Mouse (Mus musculus): Measurements from ENCODE around the gene Galnt12. TPM values are rescaled to one million over a fixed set of nuclear protein-coding genes. Genes with fewer than 3 reads are reported as not detected.

Gene Galnt12
- polyA plus RNA-seq, 1 experiment from 2014 or later, result 3.2 TPM

GRCm38 (mm10) chr4:47057510-47058325, 34.0 kb upstream of the Galnt12 start:
- H3K27ac ChIP-seq, result peak overlapping the region; percentile 39; the same call in 1 of the 2 replicates

GRCm38 (mm10) chr4:47060900-47061299, 30.8 kb upstream of the Galnt12 start:
- no peak for ATAC-seq (ENCODE audit: insufficient number of reproducible peaks, insufficient read depth, low FRiP score, low TSS enrichment, low read depth)
- no peaks in the 10 kb centered on the region for H3K27me3 ChIP-seq
- no peaks in the 10 kb centered on the region for H3K9me3 ChIP-seq
- H3K4me1 ChIP-seq, result peaks cover 11% of the 10 kb centered on the region
- no peaks in the 10 kb centered on the region for H3K36me3 ChIP-seq
- no peak overlapping the region for H3K27ac ChIP-seq
- no peak overlapping the region for H3K9ac ChIP-seq
- no peak overlapping the region for H3K4me2 ChIP-seq
- H3K4me3 ChIP-seq, result no peak overlapping the region
- 14% methylated on average over 1 of the region's 1 CpGs for WGBS

More at GRCm38 (mm10) chr4:47057510-47058325, 34.0 kb upstream of the Galnt12 start:
- no peak for ATAC-seq (ENCODE audit: insufficient number of reproducible peaks, insufficient read depth, low FRiP score, low TSS enrichment, low read depth)
- Histone ChIP-seq H3K4me3 (peak overlapping the region; percentile 80), H3K4me1 (peaks cover 11% of the 10 kb centered on the region), H3K27me3 (no peaks in the 10 kb centered on the region), H3K36me3 (no peaks in the 10 kb centered on the region), H3K9me3 (no peaks in the 10 kb centered on the region), H3K9ac (peak overlapping the region; percentile 88), H3K4me2 (peak overlapping the region; percentile 68)
- 37% methylated on average over 25 of the region's 25 CpGs for WGBS

- no peak for ATAC-seq (ENCODE audit: insufficient number of reproducible peaks, insufficient read depth, low FRiP score, low TSS enrichment, low read depth)
- no peaks in the 10 kb centered on the region for H3K4me1 ChIP-seq
- no peak overlapping the region for H3K4me2 ChIP-seq
- no peaks in the 10 kb centered on the region for H3K27me3 ChIP-seq
- 35% methylated on average over 2 of the region's 2 CpGs for WGBS
- H3K9me3 ChIP-seq, result no peaks in the 10 kb centered on the region
- H3K9ac ChIP-seq, result no peak overlapping the region
- H3K27ac ChIP-seq, result no peak overlapping the region
- no peaks in the 10 kb centered on the region for H3K36me3 ChIP-seq
- no peak overlapping the region for H3K4me3 ChIP-seq
Measured at GRCm38 (mm10) chr4:47075054-47075453, 16.7 kb upstream of the Galnt12 start.

GRCm38 (mm10) chr4:47079997-47080646, 11.6 kb upstream of the Galnt12 start:
- Histone ChIP-seq H3K4me1 (no peaks in the 10 kb centered on the region), H3K27ac (no peak overlapping the region), H3K9ac (no peak overlapping the region), H3K27me3 (no peaks in the 10 kb centered on the region), H3K36me3 (no peaks in the 10 kb centered on the region), H3K4me3 (no peak overlapping the region), H3K9me3 (no peaks in the 10 kb centered on the region), H3K4me2 (no peak overlapping the region)
- ATAC-seq (ENCODE audit: insufficient number of reproducible peaks, insufficient read depth, low FRiP score, low TSS enrichment, low read depth), result no peak
- 88% methylated on average over 17 of the region's 17 CpGs for WGBS

GRCm38 (mm10) chr4:47080647-47081010, 11.1 kb upstream of the Galnt12 start:
- H3K4me2 ChIP-seq, result no peak overlapping the region
- 94% methylated on average over 4 of the region's 4 CpGs for WGBS
- H3K36me3 ChIP-seq, result no peaks in the 10 kb centered on the region
- H3K4me1 ChIP-seq, result no peaks in the 10 kb centered on the region
- ATAC-seq (ENCODE audit: insufficient number of reproducible peaks, insufficient read depth, low FRiP score, low TSS enrichment, low read depth), result no peak
- no peak overlapping the region for H3K9ac ChIP-seq
- H3K27ac ChIP-seq, result no peak overlapping the region
- no peaks in the 10 kb centered on the region for H3K27me3 ChIP-seq
- H3K4me3 ChIP-seq, result no peak overlapping the region
- no peaks in the 10 kb centered on the region for H3K9me3 ChIP-seq

- Histone ChIP-seq H3K27ac (no peak overlapping the region), H3K4me2 (no peak overlapping the region), H3K4me1 (no peaks in the 10 kb centered on the region), H3K9ac (no peak overlapping the region), H3K36me3 (no peaks in the 10 kb centered on the region), H3K4me3 (no peak overlapping the region), H3K27me3 (no peaks in the 10 kb centered on the region), H3K9me3 (no peaks in the 10 kb centered on the region)
- ATAC-seq (ENCODE audit: insufficient number of reproducible peaks, insufficient read depth, low FRiP score, low TSS enrichment, low read depth), result no peak
- 89% methylated on average over 7 of the region's 7 CpGs for WGBS
Measured at GRCm38 (mm10) chr4:47083824-47084223, 7.9 kb upstream of the Galnt12 start.

GRCm38 (mm10) chr4:47088671-47089070, 3.0 kb upstream of the Galnt12 start:
- Histone ChIP-seq H3K27me3 (peaks cover 34% of the 10 kb centered on the region), H3K4me3 (no peak overlapping the region), H3K36me3 (no peaks in the 10 kb centered on the region), H3K4me1 (peaks cover 12% of the 10 kb centered on the region), H3K9ac (no peak overlapping the region), H3K4me2 (no peak overlapping the region), H3K27ac (no peak overlapping the region), H3K9me3 (no peaks in the 10 kb centered on the region)
- ATAC-seq (ENCODE audit: insufficient number of reproducible peaks, insufficient read depth, low FRiP score, low TSS enrichment, low read depth), result no peak
- 88% methylated on average over 7 of the region's 7 CpGs for WGBS

- peak overlapping the region; percentile 68 for H3K4me3 ChIP-seq
- no peaks in the 10 kb centered on the region for H3K9me3 ChIP-seq
- H3K27me3 ChIP-seq, result peaks cover 50% of the 10 kb centered on the region
- 1% methylated on average over 21 of the region's 21 CpGs for WGBS
- peaks cover 12% of the 10 kb centered on the region for H3K4me1 ChIP-seq
- H3K9ac ChIP-seq, result peak overlapping the region; percentile 72
- no peak overlapping the region for H3K27ac ChIP-seq
- peak overlapping the region; percentile 100 for H3K4me2 ChIP-seq
- H3K36me3 ChIP-seq, result no peaks in the 10 kb centered on the region
- ATAC-seq (ENCODE audit: insufficient number of reproducible peaks, insufficient read depth, low FRiP score, low TSS enrichment, low read depth), result no peak
Measured at GRCm38 (mm10) chr4:47092387-47093021, 795 bp downstream of the Galnt12 start.

GRCm38 (mm10) chr4:47093161-47093560, 1.5 kb downstream of the Galnt12 start:
- H3K27ac ChIP-seq, result no peak overlapping the region
- H3K4me1 ChIP-seq, result peaks cover 12% of the 10 kb centered on the region

GRCm38 (mm10) chr4:47093647-47094046, 1.9 kb downstream of the Galnt12 start:
- Histone ChIP-seq H3K9ac (no peak overlapping the region), H3K36me3 (no peaks in the 10 kb centered on the region), H3K4me1 (peaks cover 12% of the 10 kb centered on the region), H3K4me2 (no peak overlapping the region), H3K27ac (no peak overlapping the region), H3K4me3 (no peak overlapping the region), H3K9me3 (no peaks in the 10 kb centered on the region), H3K27me3 (peaks cover 50% of the 10 kb centered on the region)
- ATAC-seq (ENCODE audit: insufficient number of reproducible peaks, insufficient read depth, low FRiP score, low TSS enrichment, low read depth), result no peak
- 29% methylated on average over 6 of the region's 6 CpGs for WGBS

More at GRCm38 (mm10) chr4:47093161-47093560, 1.5 kb downstream of the Galnt12 start:
- no peak overlapping the region for H3K9ac ChIP-seq
- ATAC-seq (ENCODE audit: insufficient number of reproducible peaks, insufficient read depth, low FRiP score, low TSS enrichment, low read depth), result no peak
- H3K27me3 ChIP-seq, result peaks cover 50% of the 10 kb centered on the region
- 20% methylated on average over 9 of the region's 9 CpGs for WGBS
- no peaks in the 10 kb centered on the region for H3K36me3 ChIP-seq
- no peak overlapping the region; the same call in 1 of the 2 replicates for H3K4me2 ChIP-seq
- no peaks in the 10 kb centered on the region for H3K9me3 ChIP-seq
- H3K4me3 ChIP-seq, result peak overlapping the region; percentile 68; the same call in 1 of the 2 replicates

GRCm38 (mm10) chr4:47103561-47103960, 11.9 kb downstream of the Galnt12 start:
- no peaks in the 10 kb centered on the region for H3K4me1 ChIP-seq
- no peak overlapping the region for H3K27ac ChIP-seq
- no peaks in the 10 kb centered on the region for H3K27me3 ChIP-seq
- H3K9me3 ChIP-seq, result no peaks in the 10 kb centered on the region
- WGBS, result 91% methylated on average over 10 of the region's 10 CpGs
- ATAC-seq (ENCODE audit: insufficient number of reproducible peaks, insufficient read depth, low FRiP score, low TSS enrichment, low read depth), result no peak
- H3K4me2 ChIP-seq, result no peak overlapping the region
- H3K4me3 ChIP-seq, result no peak overlapping the region
- no peak overlapping the region for H3K9ac ChIP-seq
- no peaks in the 10 kb centered on the region for H3K36me3 ChIP-seq
